Mouse (Mus musculus) testis, adult 2 months (tissue): Measurements from ENCODE around the gene Tmem63b. TPM values are rescaled to one million over a fixed set of nuclear protein-coding genes. Genes with fewer than 3 reads are reported as not detected.

Experiments used
- H3K27ac ChIP-seq: fragments of 200-500 bp; 2 replicates; pipeline ENCODE4 v1.5.1; 2012; ENCODE audit warnings: low read depth, low read length; ENCODE audit not compliant: control insufficient read depth, insufficient read depth
- H3K27me3 ChIP-seq: fragments of 200-500 bp; 2 replicates; pipeline ENCODE4 v1.6.1; 2012; ENCODE audit warnings: mild to moderate bottlenecking, low read length, moderate library complexity; ENCODE audit not compliant: control insufficient read depth, insufficient read depth
- H3K36me3 ChIP-seq: fragments of 200-500 bp; 2 replicates; pipeline ENCODE4 v1.6.1; 2012; ENCODE audit warnings: mild to moderate bottlenecking, low read length; ENCODE audit not compliant: control insufficient read depth, insufficient read depth
- H3K4me1 ChIP-seq: fragments of 200-500 bp; 2 replicates; pipeline ENCODE4 v1.6.1; 2012; ENCODE audit warnings: low read length; ENCODE audit not compliant: control insufficient read depth, insufficient read depth
- H3K4me3 ChIP-seq: fragments of 200-500 bp; 2 replicates; pipeline ENCODE4 v1.5.1; 2012; ENCODE audit warnings: low read depth, mild to moderate bottlenecking, low read length, moderate library complexity, mixed read lengths; ENCODE audit not compliant: control insufficient read depth
- CTCF ChIP-seq: fragments of 200-500 bp; IDR thresholded peaks from 2 replicates; pipeline ENCODE4 v1.5.1; 2012; ENCODE audit warnings: low read depth, mild to moderate bottlenecking, inconsistent platforms, low read length, moderate library complexity; ENCODE audit not compliant: control insufficient read depth, insufficient read depth, insufficient replicate concordance
- POLR2A ChIP-seq: fragments of 200-500 bp; IDR thresholded peaks from 2 replicates; pipeline ENCODE4 v1.6.1; 2012; ENCODE audit warnings: low read depth, mild to moderate bottlenecking, inconsistent platforms, low read length, moderate library complexity; ENCODE audit not compliant: control insufficient read depth
- polyA plus RNA-seq: library from polyadenylated mRNA; depleted of rRNA; stranded (reverse); fragments of >200 nt; gene quantifications from 2 replicates; pipeline ENCODE4 v1.2.3, GENCODE M21; 2012

Tmem63b gene
- polyA plus RNA-seq, 1 experiment = 5.4 TPM

DNA sequence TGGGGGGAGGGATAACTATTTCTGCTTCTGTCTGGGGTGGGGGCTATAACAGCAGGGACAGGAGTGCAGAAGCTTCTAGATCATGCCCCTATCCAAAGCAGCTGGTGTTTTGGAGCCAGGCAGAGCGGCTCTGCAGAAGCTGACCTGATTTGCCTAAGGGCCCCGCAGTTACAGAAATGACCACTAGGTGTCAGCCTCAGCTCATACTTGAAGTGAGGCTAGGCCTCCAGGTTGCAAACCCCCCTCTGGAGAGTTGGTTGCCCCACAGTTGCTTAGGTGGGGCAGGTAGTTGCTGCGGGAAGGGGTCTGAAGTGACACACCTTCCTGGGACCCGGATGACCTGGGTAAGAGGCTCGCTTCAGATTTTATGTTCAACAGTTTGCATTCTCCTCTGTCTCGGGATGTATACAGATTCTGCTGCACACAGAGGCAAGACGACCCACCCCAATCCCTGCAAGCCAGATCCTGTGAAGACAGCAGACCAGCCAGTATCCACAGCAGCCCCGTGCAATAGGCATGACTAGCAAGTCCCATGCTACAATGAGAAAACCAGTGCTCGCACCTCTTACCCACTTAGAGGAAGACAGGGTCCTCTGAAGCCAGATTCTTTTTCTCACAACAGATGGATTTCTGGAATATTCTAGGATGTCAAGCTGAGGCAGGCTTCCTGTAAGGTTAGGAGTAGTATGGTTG, 44.6 kb upstream of the Tmem63b start:
- Histone ChIP-seq H3K27me3 (no peaks in the 10 kb centered on the region; the same call in 1 of the 2 replicates), H3K27ac (no peak overlapping the region), H3K4me3 (no peak overlapping the region), H3K36me3 (no peaks in the 10 kb centered on the region), H3K4me1 (peaks cover 17% of the 10 kb centered on the region)
- peak; percentile 89 for TF ChIP-seq CTCF
- TF ChIP-seq POLR2A = no peak

DNA sequence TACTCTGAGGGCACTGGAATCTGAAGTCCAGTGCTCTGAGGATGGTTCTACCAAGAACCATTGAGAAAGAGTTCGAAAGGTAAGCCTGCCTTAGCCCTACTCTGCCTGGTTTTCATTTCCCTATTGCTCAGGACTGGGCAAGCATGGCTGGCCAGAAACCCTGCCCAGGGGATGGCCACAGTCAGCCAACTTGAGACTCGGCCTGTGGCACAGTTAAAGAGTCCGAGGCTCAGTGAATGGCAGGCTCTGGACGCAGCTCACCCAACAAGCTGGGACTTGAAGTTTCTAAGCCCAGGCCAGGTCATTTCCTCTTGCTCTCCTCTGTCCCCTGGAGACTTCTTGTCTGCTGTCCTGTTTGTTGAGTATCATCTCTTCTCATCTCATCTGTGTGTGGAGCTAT, 44.0 kb upstream of the Tmem63b start:
- no peak for TF ChIP-seq POLR2A
- TF ChIP-seq CTCF = no peak
- H3K4me1 ChIP-seq = peaks cover 11% of the 10 kb centered on the region
- H3K36me3 ChIP-seq = no peaks in the 10 kb centered on the region
- H3K27ac ChIP-seq = no peak overlapping the region
- no peak overlapping the region for H3K4me3 ChIP-seq
- no peaks in the 10 kb centered on the region; the same call in 1 of the 2 replicates for H3K27me3 ChIP-seq

DNA sequence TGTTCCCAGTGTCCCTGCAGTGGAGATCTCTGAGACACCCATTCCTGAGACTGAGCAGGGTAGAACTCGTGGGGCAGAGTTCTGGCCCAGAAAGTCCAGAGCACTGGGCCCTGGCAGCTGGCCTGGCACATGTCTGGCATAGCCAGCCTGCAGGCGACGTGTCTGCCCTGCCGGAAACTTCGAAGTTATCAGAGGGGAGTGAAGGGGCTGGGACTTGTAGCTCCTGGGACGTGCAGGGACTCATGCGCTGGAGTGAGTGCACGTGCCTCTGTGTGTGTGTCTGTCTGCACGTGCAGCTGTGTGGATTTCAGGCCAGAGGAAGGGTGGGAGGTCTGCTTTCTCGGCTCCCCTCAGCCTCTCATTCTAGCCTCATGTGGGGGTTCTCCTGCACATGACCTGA, 42.7 kb upstream of the Tmem63b start:
- Histone ChIP-seq H3K4me3 (no peak overlapping the region), H3K4me1 (peaks cover 8% of the 10 kb centered on the region), H3K36me3 (no peaks in the 10 kb centered on the region), H3K27ac (no peak overlapping the region), H3K27me3 (no peaks in the 10 kb centered on the region; the same call in 1 of the 2 replicates)
- no peak for TF ChIP-seq POLR2A
- TF ChIP-seq CTCF = no peak

DNA sequence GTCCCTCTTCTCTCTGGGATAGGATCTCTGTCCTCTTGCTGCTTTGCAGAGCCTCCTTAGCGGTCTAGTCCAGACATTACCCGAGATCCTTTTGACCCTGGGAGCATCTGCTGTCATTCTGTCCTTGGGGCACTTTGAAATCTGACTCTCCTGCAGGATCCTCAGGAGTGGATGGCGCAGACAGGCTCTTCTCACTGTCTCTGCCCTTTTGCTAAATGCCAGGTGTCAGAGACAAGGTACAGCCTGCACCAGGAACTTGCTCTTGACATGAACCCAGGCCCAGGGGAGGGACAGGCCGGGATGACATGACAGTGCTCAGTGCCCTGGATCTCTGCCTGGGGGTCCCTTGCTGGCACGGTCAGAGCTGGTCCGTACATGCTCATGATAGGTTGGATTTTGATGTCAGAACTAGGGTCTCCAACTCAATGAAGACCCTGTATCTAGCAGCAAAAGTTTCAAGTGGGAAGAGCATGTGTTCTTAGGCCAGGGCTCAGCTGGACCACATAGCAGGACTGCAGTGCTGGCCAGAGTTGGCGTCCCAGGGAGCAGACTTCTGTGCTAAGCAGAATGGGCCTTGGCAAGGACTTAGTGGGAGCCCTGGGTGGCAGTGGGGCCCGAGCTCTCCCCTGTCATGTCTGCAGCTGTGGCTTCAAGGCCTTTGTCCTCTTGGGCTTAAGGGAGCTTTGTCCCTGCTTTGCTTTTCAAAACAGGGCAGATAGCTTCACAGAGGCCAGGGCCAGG, 41.4 kb upstream of the Tmem63b start:
- H3K4me1 ChIP-seq = no peaks in the 10 kb centered on the region; the same call in 1 of the 2 replicates
- no peak overlapping the region for H3K27ac ChIP-seq
- no peak overlapping the region for H3K4me3 ChIP-seq
- TF ChIP-seq CTCF (no peak), POLR2A (no peak)
- H3K36me3 ChIP-seq = no peaks in the 10 kb centered on the region
- H3K27me3 ChIP-seq = no peaks in the 10 kb centered on the region

DNA sequence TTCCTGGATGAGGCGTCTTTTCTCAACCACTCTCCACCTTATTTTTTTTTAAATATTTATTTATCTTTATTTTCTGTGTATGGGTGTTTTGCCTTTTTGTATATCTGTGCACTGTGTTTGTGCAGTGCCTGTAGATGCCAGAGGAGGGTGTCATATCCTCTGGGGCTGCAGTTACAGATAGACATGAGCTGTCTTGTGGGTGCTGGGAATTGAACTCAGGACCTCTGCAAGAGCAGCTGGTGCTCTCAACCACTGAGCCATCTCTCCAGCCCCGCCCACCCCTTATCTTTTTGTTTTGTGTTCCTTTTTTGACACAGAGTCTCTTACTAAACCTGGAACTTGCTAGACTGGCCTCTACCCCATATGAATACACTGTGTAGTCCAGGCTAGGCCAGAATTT, 40.8 kb upstream of the Tmem63b start:
- no peak for TF ChIP-seq POLR2A
- no peak for TF ChIP-seq CTCF
- no peak overlapping the region for H3K27ac ChIP-seq
- no peaks in the 10 kb centered on the region for H3K27me3 ChIP-seq
- no peaks in the 10 kb centered on the region; the same call in 1 of the 2 replicates for H3K4me1 ChIP-seq
- H3K36me3 ChIP-seq = no peaks in the 10 kb centered on the region
- H3K4me3 ChIP-seq = no peak overlapping the region

DNA sequence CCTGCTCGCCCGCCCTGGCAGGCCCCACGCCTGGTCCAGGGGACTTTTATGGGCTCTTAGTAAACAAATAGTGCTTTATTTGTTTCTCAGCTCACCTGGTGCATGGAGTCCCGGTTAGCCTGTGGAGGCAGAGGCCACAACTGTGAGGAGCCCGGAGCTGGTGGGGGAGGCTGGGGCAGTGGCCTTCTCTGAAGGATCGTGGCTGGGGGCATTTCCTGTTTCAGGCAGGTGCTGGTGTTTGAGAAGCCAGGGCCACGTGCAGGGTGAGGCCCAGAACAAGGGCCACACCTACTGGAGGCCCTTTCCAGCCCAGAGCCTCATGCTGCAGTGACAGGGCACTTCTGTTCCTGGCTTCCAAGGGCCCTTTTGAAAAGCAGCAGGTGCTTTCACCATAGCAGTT, 39.5 kb upstream of the Tmem63b start:
- H3K4me3 ChIP-seq = no peak overlapping the region
- H3K27me3 ChIP-seq = no peaks in the 10 kb centered on the region
- TF ChIP-seq CTCF (no peak), POLR2A (no peak)
- H3K27ac ChIP-seq = no peak overlapping the region
- H3K4me1 ChIP-seq = no peaks in the 10 kb centered on the region; the same call in 1 of the 2 replicates
- no peaks in the 10 kb centered on the region for H3K36me3 ChIP-seq

DNA sequence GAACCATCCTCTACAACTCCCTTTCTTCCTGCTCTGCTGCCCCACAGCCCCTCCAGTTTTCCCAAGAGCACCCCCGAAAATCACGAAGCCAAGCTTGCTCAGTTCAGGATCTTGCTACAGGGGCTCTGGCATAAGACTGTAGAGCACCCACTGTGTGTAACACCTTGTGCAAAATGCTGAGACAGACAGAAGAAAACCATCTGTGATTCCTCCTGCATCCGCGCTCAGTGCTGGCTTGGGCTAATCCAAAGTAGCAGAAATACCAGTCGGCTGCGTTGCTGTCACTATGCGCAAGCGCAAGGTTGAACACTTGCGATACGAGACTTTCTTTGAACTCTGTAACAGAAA, 37.8 kb upstream of the Tmem63b start:
- Histone ChIP-seq H3K36me3 (no peaks in the 10 kb centered on the region), H3K27ac (no peak overlapping the region), H3K4me1 (no peaks in the 10 kb centered on the region; the same call in 1 of the 2 replicates), H3K27me3 (no peaks in the 10 kb centered on the region), H3K4me3 (no peak overlapping the region)
- no peak; the same call in 1 of the 2 replicates for TF ChIP-seq CTCF
- TF ChIP-seq POLR2A = no peak
